Mouse (Mus musculus) kidney, adult 2 months (tissue): ENCODE data around the gene Dnajc13. TPM values are rescaled to one million over a fixed set of nuclear protein-coding genes. Genes with fewer than 3 reads are reported as not detected.

Experiments
- DNase-seq: peaks from one replicate; pipeline ENCODE4 v3.0.0; 2021
- H3K27ac ChIP-seq: fragments of 200-500 bp; 2 replicates; pipeline ENCODE4 v1.5.1; 2012; ENCODE audit warnings: low read depth, low read length, control low read depth, inconsistent platforms; ENCODE audit not compliant: insufficient read depth
- H3K27me3 ChIP-seq: fragments of 200-500 bp; replicated peaks from 2 replicates; pipeline ENCODE4 v1.6.1; 2012; ENCODE audit warnings: mild to moderate bottlenecking, moderate library complexity, low read length, inconsistent platforms; ENCODE audit not compliant: control insufficient read depth, insufficient read depth
- H3K36me3 ChIP-seq: fragments of 200-500 bp; 2 replicates; pipeline ENCODE4 v1.6.1; 2012; ENCODE audit warnings: mild to moderate bottlenecking, moderate library complexity, low read length, inconsistent platforms; ENCODE audit not compliant: control insufficient read depth, insufficient read depth
- H3K4me1 ChIP-seq: fragments of 200-500 bp; 2 replicates; pipeline ENCODE4 v1.6.1; 2011; ENCODE audit warnings: low read length; ENCODE audit not compliant: control insufficient read depth, insufficient read depth
- H3K4me3 ChIP-seq: fragments of 200-500 bp; 2 replicates; pipeline ENCODE4 v1.5.1; 2011; ENCODE audit warnings: mild to moderate bottlenecking, low read depth, low read length, control low read depth; ENCODE audit not compliant: insufficient read depth
- CTCF ChIP-seq: fragments of 200-500 bp; conservative IDR thresholded peaks from 2 replicates; pipeline ENCODE4 v1.5.1; 2011; ENCODE audit warnings: low read depth, mild to moderate bottlenecking, control low read depth, low read length, moderate library complexity, mixed read lengths; ENCODE audit not compliant: insufficient read depth, insufficient read length
- POLR2A ChIP-seq: fragments of 200-500 bp; IDR thresholded peaks from one replicate; pipeline ENCODE4 v1.6.1; 2011; ENCODE audit warnings: low read depth, low read length, control low read depth
- WGBS: fragments of 180-500 bp; shearing (Covaris S2); methylation state at CpG from one replicate; pipeline ENCODE4 v1.1.7; 2018; 5-methylcytosine and 5-hydroxymethylcytosine counted together
- polyA plus RNA-seq: library from polyadenylated mRNA; depleted of rRNA; stranded (reverse); fragments of >200 nt; gene quantifications from 2 replicates; pipeline ENCODE4 v1.2.3, GENCODE M21; 2012

The Dnajc13 gene
- polyA plus RNA-seq, 1 experiment = 104 TPM

GRCm38 (mm10) chr9:104194528-104194927 is 68.2 kb downstream of the Dnajc13 start:
- no peak for TF ChIP-seq POLR2A
- no peak for TF ChIP-seq CTCF
- Histone ChIP-seq H3K27me3 (no peaks in the 10 kb centered on the region), H3K27ac (no peak overlapping the region), H3K4me3 (no peak overlapping the region), H3K4me1 (no peaks in the 10 kb centered on the region), H3K36me3 (peaks cover 10% of the 10 kb centered on the region)
- DNase-seq = no peak
- WGBS = 71% methylated on average over 2 of the region's 2 CpGs

DNA sequence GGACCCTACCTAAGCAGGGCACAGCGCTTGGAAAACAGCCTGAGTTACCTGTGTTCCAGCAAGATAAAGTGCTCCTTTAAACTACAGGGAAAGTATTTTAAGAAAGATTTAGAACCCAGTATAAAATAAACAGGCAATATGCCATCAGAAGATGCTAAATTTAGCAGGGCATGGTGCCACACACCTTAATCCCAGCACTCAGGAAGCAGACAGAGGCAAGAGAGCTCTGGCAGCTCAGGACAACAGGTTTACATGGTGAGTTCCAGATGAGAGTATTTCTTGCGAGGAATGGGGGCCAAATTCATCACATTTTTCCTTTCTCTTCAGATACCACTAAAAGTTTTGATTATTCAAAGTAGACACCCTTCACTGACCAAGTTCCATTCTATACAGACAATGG is 68.8 kb downstream of the Dnajc13 start:
- Histone ChIP-seq H3K4me3 (no peak overlapping the region), H3K27me3 (no peaks in the 10 kb centered on the region), H3K4me1 (no peaks in the 10 kb centered on the region), H3K27ac (no peak overlapping the region), H3K36me3 (peaks cover 13% of the 10 kb centered on the region)
- WGBS = 91% methylated on average over 2 of the region's 2 CpGs
- DNase-seq = no peak
- TF ChIP-seq POLR2A (no peak), CTCF (no peak)

GRCm38 (mm10) chr9:104193327-104193726 is 69.4 kb downstream of the Dnajc13 start:
- Histone ChIP-seq H3K4me3 (no peak overlapping the region), H3K27me3 (no peaks in the 10 kb centered on the region), H3K27ac (no peak overlapping the region), H3K36me3 (peaks cover 14% of the 10 kb centered on the region), H3K4me1 (no peaks in the 10 kb centered on the region)
- WGBS = 58% methylated on average over 1 of the region's 1 CpGs
- no peak for TF ChIP-seq POLR2A
- no peak for DNase-seq

- Histone ChIP-seq H3K4me3 (no peak overlapping the region), H3K36me3 (peaks cover 10% of the 10 kb centered on the region), H3K27ac (no peak overlapping the region), H3K27me3 (no peaks in the 10 kb centered on the region), H3K4me1 (no peaks in the 10 kb centered on the region)
- DNase-seq = no peak
- no peak for TF ChIP-seq CTCF
- TF ChIP-seq POLR2A = no peak
- 81% methylated on average over 6 of the region's 6 CpGs for WGBS
These were observed 70.2 kb downstream of the Dnajc13 start for GRCm38 (mm10) chr9:104192513-104192912.

GRCm38 (mm10) chr9:104189657-104190056 is 73.1 kb downstream of the Dnajc13 start:
- no peak for TF ChIP-seq CTCF
- TF ChIP-seq POLR2A = no peak
- H3K4me1 ChIP-seq = no peaks in the 10 kb centered on the region
- H3K27ac ChIP-seq = no peak overlapping the region
- peaks cover 15% of the 10 kb centered on the region for H3K36me3 ChIP-seq
- H3K4me3 ChIP-seq = no peak overlapping the region
- no peaks in the 10 kb centered on the region for H3K27me3 ChIP-seq
- 98% methylated on average over 5 of the region's 5 CpGs for whole genome bisulfite sequencing
- DNase-seq = no peak

DNA sequence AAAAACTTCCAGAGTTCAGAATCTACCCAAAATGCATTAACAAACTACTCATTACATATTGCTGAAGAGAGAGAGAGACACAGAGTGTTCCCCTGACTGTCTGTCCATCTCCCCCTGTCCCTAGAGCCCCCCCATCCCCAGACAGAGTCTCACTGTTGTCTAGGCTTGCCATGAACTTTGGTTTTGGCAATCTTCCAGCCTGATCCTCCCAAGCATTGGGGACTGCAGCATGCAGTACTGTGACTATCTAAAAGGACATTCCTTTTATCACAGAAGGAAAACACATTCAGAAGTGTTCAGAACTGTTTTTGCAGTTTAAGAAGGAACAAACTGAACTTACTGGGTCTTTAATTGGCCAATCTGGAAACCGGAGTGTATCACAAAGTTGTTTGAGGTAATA is 74.0 kb downstream of the Dnajc13 start:
- Histone ChIP-seq H3K4me3 (no peak overlapping the region), H3K27ac (no peak overlapping the region), H3K4me1 (no peaks in the 10 kb centered on the region), H3K36me3 (peaks cover 18% of the 10 kb centered on the region), H3K27me3 (no peaks in the 10 kb centered on the region)
- 98% methylated on average over 1 of the region's 1 CpGs for WGBS
- no peak for TF ChIP-seq CTCF
- TF ChIP-seq POLR2A = no peak
- no peak for DNase-seq

DNA sequence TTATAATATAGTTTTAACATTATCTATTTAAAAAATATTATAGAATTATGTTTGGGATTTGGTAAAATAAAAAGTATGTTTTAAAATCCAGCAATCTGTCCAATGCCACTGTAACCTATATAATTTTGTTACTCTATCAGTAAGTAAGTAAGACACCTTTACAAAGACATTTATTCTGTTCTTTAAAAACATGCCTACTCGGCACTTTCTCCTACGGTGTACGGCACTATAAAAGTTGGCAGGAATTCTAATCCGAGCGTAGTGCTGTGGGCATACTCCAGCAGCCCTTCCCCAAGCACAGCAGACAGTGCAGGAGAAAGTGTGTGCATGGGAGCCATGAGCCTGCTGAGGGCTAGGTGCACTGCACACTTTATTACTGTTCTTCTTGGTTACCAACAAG is 75.7 kb downstream of the Dnajc13 start:
- Histone ChIP-seq H3K4me1 (no peaks in the 10 kb centered on the region), H3K27me3 (no peaks in the 10 kb centered on the region), H3K36me3 (peaks cover 24% of the 10 kb centered on the region), H3K27ac (no peak overlapping the region), H3K4me3 (no peak overlapping the region)
- DNase-seq = no peak
- TF ChIP-seq CTCF (no peak), POLR2A (no peak)
- whole genome bisulfite sequencing = 71% methylated on average over 5 of the region's 5 CpGs

- 92% methylated on average over 5 of the region's 5 CpGs for WGBS
- Histone ChIP-seq H3K36me3 (peaks cover 29% of the 10 kb centered on the region), H3K27ac (no peak overlapping the region), H3K4me1 (no peaks in the 10 kb centered on the region), H3K27me3 (no peaks in the 10 kb centered on the region), H3K4me3 (no peak overlapping the region)
- no peak for DNase-seq
- TF ChIP-seq CTCF (no peak), POLR2A (no peak)
These were observed 79.5 kb downstream of the Dnajc13 start for GRCm38 (mm10) chr9:104183181-104183580.
